Mouse (Mus musculus) urinary bladder, adult 2 months (tissue): Measurements from ENCODE around the gene Mrap2. TPM values are rescaled to one million over a fixed set of nuclear protein-coding genes. Genes with fewer than 3 reads are reported as not detected.

Experiments
- DNase-seq: peaks from one replicate; pipeline ENCODE4 v3.0.0; 2022; ENCODE audit warnings: low spot score
- polyA plus RNA-seq: library from polyadenylated mRNA; depleted of rRNA; stranded (reverse); fragments of >200 nt; gene quantifications from 2 replicates; pipeline ENCODE4 v1.2.3, GENCODE M21; 2012; rRNA removed

The Mrap2 gene
- polyA plus RNA-seq, 1 experiment, result 0.03 TPM

- no peak for DNase-seq
These were observed 34.4 kb downstream of the Mrap2 start for GRCm38 (mm10) chr9:87178534-87178933.

- DNase-seq, result no peak
These were observed 38.1 kb downstream of the Mrap2 start for GRCm38 (mm10) chr9:87182231-87182630.

GRCm38 (mm10) chr9:87187336-87187735 lies 43.2 kb downstream of the Mrap2 start:
- DNase-seq, result no peak

GRCm38 (mm10) chr9:87193721-87194120 lies 49.6 kb downstream of the Mrap2 start:
- DNase-seq, result no peak

GRCm38 (mm10) chr9:87197277-87197676 lies 53.2 kb downstream of the Mrap2 start:
- DNase-seq, result no peak

GRCm38 (mm10) chr9:87198036-87198435 lies 53.9 kb downstream of the Mrap2 start:
- no peak for DNase-seq

- DNase-seq, result no peak
These were observed 56.3 kb downstream of the Mrap2 start for GRCm38 (mm10) chr9:87200426-87200825.

GRCm38 (mm10) chr9:87200919-87201318 lies 56.8 kb downstream of the Mrap2 start:
- DNase-seq, result no peak

GRCm38 (mm10) chr9:87202431-87202830 lies 58.3 kb downstream of the Mrap2 start:
- no peak for DNase-seq

GRCm38 (mm10) chr9:87210830-87211339 lies 66.8 kb downstream of the Mrap2 start:
- no peak for DNase-seq

GRCm38 (mm10) chr9:87213204-87213603 lies 69.1 kb downstream of the Mrap2 start:
- no peak for DNase-seq

Other genes starting within 250 kb of the Mrap2 start
- not detected in 2 replicates for gene Ripply2, start 128.8 kb upstream of the Mrap2 start, polyA plus RNA-seq
- gene Cyb5r4, start 122.3 kb upstream of the Mrap2 start, polyA plus RNA-seq, result 29.3 and 34.4 TPM in 2 replicates
- 3.4 and 4.6 TPM in 2 replicates for gene Cep162, start 111.2 kb downstream of the Mrap2 start, polyA plus RNA-seq